Mouse (Mus musculus) ES-E14 (cell line): ENCODE results near the gene Sipa1l3. TPM values are rescaled to one million over a fixed set of nuclear protein-coding genes. Genes with fewer than 3 reads are reported as not detected.
A peak's percentile ranks its signal among the peaks of the same experiment; 100 is the strongest.

ENCODE experiments used
- DNase-seq: peaks from one replicate; pipeline ENCODE4 v3.0.0-alpha.2; 2013; ENCODE audit warnings: low read depth, low spot score
- H3K27ac ChIP-seq: 2 replicates; pipeline ENCODE4 v1.5.1; 2012; ENCODE audit warnings: low read depth, mild to moderate bottlenecking, low read length, moderate library complexity, mixed read lengths; ENCODE audit not compliant: poor library complexity, insufficient read depth, severe bottlenecking
- H3K36me3 ChIP-seq: 2 replicates; pipeline ENCODE4 v1.6.1; 2012; ENCODE audit warnings: mild to moderate bottlenecking, low read length, moderate library complexity, mixed read lengths; ENCODE audit not compliant: control insufficient read depth, poor library complexity, insufficient read depth, severe bottlenecking
- H3K4me1 ChIP-seq, 2 experiments: fragments of 150-350 bp in 1 of 2; sonication (generic) in 1 of 2; 2 replicates each; pipeline ENCODE4 v1.6.1; 2012; ENCODE audit warnings: low read length in 2 of 2, mild to moderate bottlenecking in 1 of 2, mixed read lengths in 1 of 2; ENCODE audit not compliant: control insufficient read depth in 2 of 2, insufficient read depth in 2 of 2, poor library complexity in 1 of 2
- H3K4me3 ChIP-seq, 2 experiments: fragments of 150-350 bp in 1 of 2; sonication (generic) in 1 of 2; 2 replicates each; pipeline ENCODE4 v1.5.1; 2012; ENCODE audit warnings: low read length in 2 of 2, low read depth in 1 of 2, mild to moderate bottlenecking in 1 of 2, mixed read lengths in 1 of 2; ENCODE audit not compliant: insufficient read depth in 1 of 2, poor library complexity in 1 of 2, severe bottlenecking in 1 of 2
- H3K9ac ChIP-seq: 2 replicates; pipeline ENCODE4 v1.6.1; 2012; ENCODE audit warnings: low read depth, mild to moderate bottlenecking, low read length, mixed read lengths; ENCODE audit not compliant: poor library complexity, insufficient read depth, severe bottlenecking
- H3K9me3 ChIP-seq: fragments of 150-350 bp; sonication (generic); 2 replicates; pipeline ENCODE4 v1.6.1; 2012; ENCODE audit warnings: low read depth, mild to moderate bottlenecking, low read length; ENCODE audit not compliant: control insufficient read depth, insufficient read depth
- CHD2 ChIP-seq: IDR thresholded peaks from 2 replicates; pipeline ENCODE4 v1.6.1; 2014; ENCODE audit warnings: mild to moderate bottlenecking, low read depth, low read length, inconsistent platforms
- HCFC1 ChIP-seq: IDR thresholded peaks from 2 replicates; pipeline ENCODE4 v1.6.1; 2012; ENCODE audit warnings: low read length, inconsistent platforms, borderline replicate concordance; ENCODE audit not compliant: insufficient read depth
- MAFK ChIP-seq: IDR thresholded peaks from 2 replicates; pipeline ENCODE4 v1.6.1; 2014; ENCODE audit warnings: mild to moderate bottlenecking, low read depth, low read length, inconsistent platforms; ENCODE audit not compliant: insufficient read depth
- ZC3H11A ChIP-seq: IDR thresholded peaks from 2 replicates; pipeline ENCODE4 v1.6.1; 2012; ENCODE audit warnings: low read depth, mild to moderate bottlenecking, inconsistent platforms, low read length, borderline replicate concordance
- ZNF384 ChIP-seq: IDR thresholded peaks from 2 replicates; pipeline ENCODE4 v1.6.1; 2012; ENCODE audit warnings: low read depth, low read length, inconsistent platforms
- in situ Hi-C, 2 experiments: fragments of 600-800 bp; cut with MboI; formaldehyde crosslinking; loops; one replicate each; pipeline ENCODE4 v1.15.1; 2025; ENCODE audit warnings: low sequenced_read_pairs in 2 of 2, inconsistent platforms in 1 of 2; ENCODE audit not compliant: unreplicated experiment in 2 of 2
- total RNA-seq: library from RNA; depleted of rRNA; stranded (reverse); fragments of 300-350 nt; gene quantifications from 2 replicates; pipeline ENCODE4 v1.2.3, GENCODE M21; 2012

Sipa1l3 gene
- total RNA-seq, 1 experiment, result 27.5 TPM

DNA sequence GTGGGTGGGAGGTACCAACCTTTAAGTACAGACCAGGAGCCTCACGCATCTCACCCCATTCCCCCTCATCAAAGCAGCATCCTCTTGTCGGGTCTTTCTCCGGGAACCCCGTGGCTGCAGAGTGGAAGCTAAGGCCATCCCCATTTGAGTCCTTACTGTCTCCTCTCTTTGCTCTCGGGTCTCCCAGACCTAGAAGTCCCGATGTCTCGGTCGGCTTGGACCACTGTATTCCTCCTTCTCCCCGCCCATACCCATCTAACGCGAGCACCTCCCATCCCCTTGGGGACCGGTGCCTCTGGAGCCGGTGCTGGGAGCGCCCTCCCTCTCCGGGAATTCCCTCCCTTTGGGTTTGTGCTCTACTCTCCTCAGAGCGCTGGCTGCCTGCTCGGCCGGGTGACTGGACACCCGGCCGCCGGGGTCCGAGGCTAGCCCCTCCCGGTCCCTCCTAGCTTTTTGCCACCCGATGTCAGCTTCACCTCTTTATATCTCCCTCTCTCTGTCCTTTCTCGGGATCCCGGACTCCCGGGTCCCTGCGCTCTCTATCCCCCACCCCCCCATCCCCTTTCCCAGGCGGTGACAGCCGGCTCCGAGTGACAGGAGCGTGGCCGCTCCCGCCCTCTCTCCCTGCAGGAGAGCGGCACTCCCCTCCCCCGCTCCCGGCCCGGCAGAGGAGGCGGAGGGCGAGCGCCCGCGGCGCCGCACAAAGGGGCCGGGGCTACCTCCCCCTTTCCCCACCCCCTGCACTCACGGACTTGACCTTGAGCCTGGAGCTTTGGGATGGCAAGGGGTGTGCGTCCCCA lies 213.8 kb downstream of the Sipa1l3 start:
- Histone ChIP-seq H3K9ac (peak overlapping the region; percentile 78), H3K9me3 (no peaks in the 10 kb centered on the region), H3K36me3 (no peaks in the 10 kb centered on the region), H3K4me1 (peaks cover 8 to 23% of the 10 kb centered on the region in 2 experiments), H3K4me3 (peak overlapping the region; percentile 70 to 91), H3K27ac (no peak overlapping the region; the same call in 1 of the 2 replicates)
- no peak for TF ChIP-seq HCFC1
- TF ChIP-seq ZNF384, result no peak
- no peak for TF ChIP-seq CHD2
- no peak for TF ChIP-seq ZC3H11A
- DNase-seq, result no peak
- in situ Hi-C loops, result no loop called here

DNA sequence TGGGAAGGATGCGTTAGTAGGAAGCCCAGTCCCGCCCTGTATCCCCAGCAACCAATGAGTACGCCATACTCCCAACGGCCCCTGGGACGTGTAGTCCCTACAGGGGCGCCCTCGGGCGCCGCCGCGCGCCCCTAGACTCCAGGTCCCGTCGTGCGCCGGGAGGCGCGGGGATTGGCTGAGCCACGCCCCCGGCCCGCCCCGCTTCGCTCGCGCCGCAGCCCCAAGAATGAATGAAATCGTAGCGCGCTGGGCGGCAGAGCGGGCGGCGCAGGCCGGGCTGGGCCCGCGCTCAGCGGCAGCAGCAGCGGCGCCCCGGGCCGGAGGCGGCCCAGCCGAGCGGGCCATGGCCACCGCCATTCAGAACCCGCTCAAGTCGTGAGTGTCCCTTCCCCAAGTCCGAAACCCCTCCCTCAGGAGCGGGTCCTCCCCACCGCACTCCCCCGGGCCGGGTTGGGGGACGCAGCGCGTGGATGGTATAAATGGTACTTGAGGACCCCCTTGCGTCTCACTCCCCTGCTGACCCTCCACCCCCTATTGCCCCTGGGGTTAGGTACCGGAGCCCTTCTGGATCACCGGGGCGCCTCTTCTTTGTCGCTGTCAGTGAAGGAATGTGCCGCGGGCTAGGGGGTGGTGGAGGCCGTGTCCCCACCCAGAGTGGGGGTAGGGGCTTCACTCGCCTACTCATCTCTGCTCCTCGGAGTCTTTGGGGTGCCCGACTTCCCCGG lies 214.5 kb downstream of the Sipa1l3 start, which contains the start of gene Dpf1:
Gene Dpf1, plus strand, starts transcription at position 214 of the 725 bp plus-strand sequence.
- TF ChIP-seq HCFC1 (peak; percentile 88), ZNF384 (no peak)
- in situ Hi-C loops, result no loop called here
- no peaks in the 10 kb centered on the region for H3K9me3 ChIP-seq
- peak within 1 kb of the TSS; percentile 78 for H3K9ac ChIP-seq
- peak within 1 kb of the TSS; percentile 70 to 91 for H3K4me3 ChIP-seq
- peaks cover 8 to 23% of the 10 kb centered on the region in 2 experiments for H3K4me1 ChIP-seq
- DNase-seq, result no peak
- H3K27ac ChIP-seq, result no peak within 1 kb of the TSS; the same call in 1 of the 2 replicates
- no peaks in the 10 kb centered on the region for H3K36me3 ChIP-seq

DNA sequence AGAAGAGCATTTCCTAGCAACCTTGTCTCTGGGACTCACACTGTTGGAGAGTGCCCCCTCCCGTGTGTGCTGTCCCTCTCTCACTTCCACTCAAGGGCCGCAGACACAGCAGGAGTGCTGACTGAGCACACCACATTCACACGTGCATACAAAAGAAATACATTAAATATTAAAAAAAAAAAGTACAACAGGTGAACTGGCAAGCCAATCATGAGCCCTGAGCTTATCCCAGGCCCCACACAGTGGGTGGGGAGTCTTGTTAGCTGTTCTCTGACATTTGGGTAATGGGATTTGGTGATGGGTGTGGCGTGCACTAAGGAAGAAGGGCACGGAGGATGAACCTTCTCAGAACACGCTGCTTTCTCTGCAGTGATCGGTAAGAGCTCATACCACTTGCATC lies 215.8 kb downstream of the Sipa1l3 start:
- DNase-seq, result no peak
- Histone ChIP-seq H3K9me3 (no peaks in the 10 kb centered on the region), H3K36me3 (no peaks in the 10 kb centered on the region), H3K9ac (no peak overlapping the region), H3K27ac (no peak overlapping the region), H3K4me1 (peaks cover 8 to 20% of the 10 kb centered on the region in 2 experiments), H3K4me3 (no peak overlapping the region)
- in situ Hi-C loops, result no loop called here
- no peak for TF ChIP-seq ZC3H11A
- no peak for TF ChIP-seq CHD2
- TF ChIP-seq HCFC1, result no peak
- no peak for TF ChIP-seq MAFK
- TF ChIP-seq ZNF384, result no peak

DNA sequence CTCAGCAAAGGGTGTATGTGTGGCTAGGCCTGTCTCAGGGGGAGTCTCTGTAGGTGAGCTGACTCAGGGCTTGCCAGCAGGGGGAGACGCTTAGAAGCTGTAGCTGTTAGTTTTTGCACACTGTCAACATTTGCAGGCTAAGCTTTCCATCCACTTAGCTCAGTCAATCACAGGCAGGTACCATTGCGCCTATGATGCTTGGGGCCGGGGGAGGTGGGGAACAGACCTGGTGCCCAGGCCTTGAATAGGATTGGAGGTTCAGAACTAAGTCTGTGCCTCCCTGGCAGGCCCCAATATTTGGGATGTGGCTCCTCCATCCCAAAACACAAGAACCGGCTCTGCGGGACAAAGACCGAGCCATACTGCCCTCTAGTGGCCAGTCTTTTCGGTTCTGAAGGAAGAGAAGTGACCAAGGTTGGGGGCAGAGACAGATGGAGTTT lies 217.3 kb downstream of the Sipa1l3 start:
- TF ChIP-seq MAFK (peak; percentile 68), CHD2 (no peak), ZNF384 (no peak), ZC3H11A (peak; percentile 14; the same call in 1 of the 2 replicates), HCFC1 (0 out of 2 replicates have a peak, but pooled peaks have one; percentile 25)
- H3K27ac ChIP-seq, result no peak overlapping the region
- no peak overlapping the region for H3K4me3 ChIP-seq
- in situ Hi-C loops, result no loop called here
- no peak for DNase-seq
- H3K9me3 ChIP-seq, result no peaks in the 10 kb centered on the region
- no peak overlapping the region; the same call in 1 of the 2 replicates for H3K9ac ChIP-seq
- peaks cover 5 to 12% of the 10 kb centered on the region in 2 experiments for H3K4me1 ChIP-seq
- H3K36me3 ChIP-seq, result no peaks in the 10 kb centered on the region
